Mouse (Mus musculus): ENCODE results near the gene Gm5431.

Gene Gm5431

GRCm38 (mm10) chr11:48838879-48839680 lies 62.9 kb downstream of the Gm5431 start:
- no peak for DNase-seq (ENCODE audit: low spot score in 2 of 2)

DNA sequence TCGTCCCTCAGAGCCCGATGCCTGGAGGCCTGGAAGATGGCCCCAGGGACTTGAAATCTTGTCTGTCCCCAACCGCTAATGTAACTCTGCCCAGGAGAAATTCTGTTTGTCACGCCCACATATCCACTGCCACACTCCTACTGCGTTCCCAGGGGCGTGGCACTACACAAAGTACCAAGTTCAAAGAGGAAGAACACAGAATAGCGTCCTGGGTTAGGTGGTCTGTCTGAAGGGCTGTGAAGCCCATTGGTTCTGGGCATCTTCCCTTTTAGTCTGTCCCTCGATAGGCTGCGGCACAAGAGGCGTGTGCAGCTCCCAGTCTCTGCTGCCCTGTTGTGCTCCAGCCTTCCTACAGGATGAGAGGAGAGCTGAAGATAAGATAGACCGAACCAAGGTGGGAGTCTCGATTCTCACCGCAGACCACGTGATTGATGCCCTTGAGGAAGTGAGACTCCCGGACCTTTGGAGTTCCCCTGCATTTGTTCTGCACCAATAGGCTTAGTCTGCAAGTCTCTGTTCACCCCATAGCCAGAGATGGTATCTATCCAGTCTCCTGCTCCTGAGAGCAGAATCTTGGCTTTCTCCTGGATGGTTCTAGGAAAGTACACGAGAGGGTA lies 63.7 kb downstream of the Gm5431 start:
- no peak for DNase-seq (ENCODE audit: low spot score in 2 of 2)

Data from urinary bladder, postnatal 4 days (tissue).